In the genomic region with DNA sequence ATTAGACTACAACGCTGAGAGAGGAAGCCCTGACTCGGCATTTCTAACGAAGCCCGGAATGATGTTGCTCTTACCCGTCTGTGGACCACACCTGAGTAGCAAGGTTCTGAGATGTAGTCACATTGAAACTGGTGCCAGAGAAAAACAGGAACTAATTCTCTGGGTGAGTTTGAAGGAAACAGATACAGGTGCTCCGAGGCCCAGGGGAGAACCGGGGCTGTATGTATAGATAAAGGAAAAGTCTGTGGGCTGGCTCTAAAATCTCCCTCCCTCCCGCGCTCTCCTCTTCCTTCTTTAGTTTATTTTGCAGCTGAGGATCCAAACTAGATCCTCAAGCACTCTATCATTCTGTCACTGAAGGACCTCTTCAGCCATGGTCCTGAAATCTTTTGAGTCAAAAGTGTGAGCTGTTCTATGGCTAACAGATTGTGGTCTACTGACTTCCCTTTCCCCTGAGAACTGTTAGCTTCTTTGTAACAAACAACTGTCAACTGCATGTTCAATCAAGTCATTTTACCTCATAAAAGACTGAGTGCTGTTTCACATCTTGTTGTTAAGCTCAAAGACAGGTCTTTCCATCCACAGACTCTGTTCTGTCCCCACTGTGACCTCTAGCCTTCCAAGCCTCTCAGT, we compare ENCODE assay signal across 15 mouse cellular contexts. TPM values are rescaled to one million over a fixed set of nuclear protein-coding genes. Genes with fewer than 3 reads are reported as not detected.
DNase-seq lines count a peak whose midpoint lies in the region; ATAC-seq and TF ChIP-seq lines count a peak whose summit lies in the region.
"Had no signal": no experiment of that assay in that cellular context is flagged by ENCODE, and none has a peak within 500 bp of the region (broad histone marks: within the 10 kb centered on the region; RNA-seq: fewer than 3 reads in every experiment).

No protein-coding gene starts in this region.

- no peak for TF ChIP-seq EP300 in lung, postnatal 0 days (IDR thresholded peaks at IDR 0.05)

- H3K27ac ChIP-seq in lung, postnatal 0 days (ENCODE audit: low read length), result no peak overlapping the region
- peak overlapping the region; percentile 45; the same call in 1 of the 2 replicates for H3K27ac ChIP-seq in small intestine, adult 2 months (ENCODE audit: insufficient read depth, low read depth, low read length)
- H3K27ac ChIP-seq in hindbrain, embryonic 16.5 days (ENCODE audit: low read depth, low read length), result no peak overlapping the region
- H3K27ac ChIP-seq in forebrain, embryonic 16.5 days (ENCODE audit: low read length), result no peak overlapping the region
- no peak overlapping the region for H3K27ac ChIP-seq in liver, embryonic 12.5 days
- H3K27ac ChIP-seq: midbrain, embryonic 13.5 days; neural tube, embryonic 13.5 days had no signal

- no peak for TF ChIP-seq CTCF in lung, postnatal 0 days (IDR thresholded peaks at IDR 0.05)
- TF ChIP-seq CTCF in small intestine, adult 2 months (IDR thresholded peaks at IDR 0.05; ENCODE audit: extremely low read depth, insufficient read length, insufficient replicate concordance, low read depth, low read length), result no peak

- no peak overlapping the region for H3K9ac ChIP-seq in lung, postnatal 0 days (replicated peaks; ENCODE audit: low read depth)
- no peak overlapping the region for H3K9ac ChIP-seq in hindbrain, embryonic 16.5 days (ENCODE audit: low read depth, low read length)
- H3K9ac ChIP-seq in forebrain, embryonic 16.5 days (replicated peaks; ENCODE audit: low read depth, low read length), result no peak overlapping the region
- no peak overlapping the region for H3K9ac ChIP-seq in liver, embryonic 12.5 days
- H3K9ac ChIP-seq: midbrain, embryonic 13.5 days; neural tube, embryonic 13.5 days had no signal

- H3K36me3 ChIP-seq in lung, postnatal 0 days (ENCODE audit: insufficient read depth, low read length), result no peaks in the 10 kb centered on the region
- H3K36me3 ChIP-seq in small intestine, adult 2 months (ENCODE audit: control insufficient read depth, insufficient read depth, low read length), result no peaks in the 10 kb centered on the region
- H3K36me3 ChIP-seq in hindbrain, embryonic 16.5 days (ENCODE audit: control insufficient read depth, insufficient read depth, low read length), result no peaks in the 10 kb centered on the region
- H3K36me3 ChIP-seq in forebrain, embryonic 16.5 days (ENCODE audit: control insufficient read depth, insufficient read depth), result no peaks in the 10 kb centered on the region
- H3K36me3 ChIP-seq in liver, embryonic 12.5 days, result no peaks in the 10 kb centered on the region
- H3K36me3 ChIP-seq: midbrain, embryonic 13.5 days; neural tube, embryonic 13.5 days had no signal

- no peaks in the 10 kb centered on the region for H3K9me3 ChIP-seq in lung, postnatal 0 days (ENCODE audit: low read length)
- no peaks in the 10 kb centered on the region for H3K9me3 ChIP-seq in hindbrain, embryonic 16.5 days (ENCODE audit: control insufficient read depth, low read length)
- no peaks in the 10 kb centered on the region for H3K9me3 ChIP-seq in forebrain, embryonic 16.5 days (ENCODE audit: control insufficient read depth, low read length)
- H3K9me3 ChIP-seq in liver, embryonic 12.5 days (replicated peaks), result no peaks in the 10 kb centered on the region
- H3K9me3 ChIP-seq: midbrain, embryonic 13.5 days; neural tube, embryonic 13.5 days had no signal

- H3K4me3 ChIP-seq in lung, postnatal 0 days (ENCODE audit: low read depth, low read length), result no peak overlapping the region
- no peak overlapping the region for H3K4me3 ChIP-seq in small intestine, adult 2 months (ENCODE audit: low read depth, low read length)
- no peak overlapping the region for H3K4me3 ChIP-seq in hindbrain, embryonic 16.5 days (ENCODE audit: low read length)
- no peak overlapping the region for H3K4me3 ChIP-seq in forebrain, embryonic 16.5 days (replicated peaks; ENCODE audit: low read length)
- no peak overlapping the region for H3K4me3 ChIP-seq in liver, embryonic 12.5 days
- H3K4me3 ChIP-seq: erythroblast, embryonic 14.5 days; midbrain, embryonic 13.5 days; neural tube, embryonic 13.5 days had no signal

- 50% methylated on average over 9 of the region's 9 CpGs for WGBS in lung, postnatal 0 days
- WGBS in small intestine, adult 2 months, result 56% methylated on average over 9 of the region's 9 CpGs
- whole genome bisulfite sequencing in hindbrain, embryonic 16.5 days, result 89% methylated on average over 9 of the region's 9 CpGs
- WGBS in forebrain, embryonic 16.5 days, result 93% methylated on average over 9 of the region's 9 CpGs
- WGBS in liver, embryonic 12.5 days (ENCODE audit: insufficient replicate concordance), result 23% methylated on average over 9 of the region's 9 CpGs

- DNase-seq in lung, postnatal 25 days (ENCODE audit: low spot score), result peak; percentile 37
- DNase-seq in lung, postnatal 0 days (ENCODE audit: low spot score), result no peak
- peak; percentile 61 for DNase-seq in thymus, postnatal 4 days
- DNase-seq: kidney, adult 8-10 months; lung, adult 2 months had no signal

- no peak for TF ChIP-seq POLR2A in small intestine, adult 2 months (IDR thresholded peaks at IDR 0.05; ENCODE audit: low read depth, low read length)

- H3K4me2 ChIP-seq in lung, postnatal 0 days (replicated peaks; ENCODE audit: low read depth, low read length), result no peak overlapping the region
- H3K4me2 ChIP-seq in hindbrain, embryonic 16.5 days (ENCODE audit: low read length), result no peak overlapping the region
- no peak overlapping the region for H3K4me2 ChIP-seq in forebrain, embryonic 16.5 days (ENCODE audit: low read length)
- H3K4me2 ChIP-seq in liver, embryonic 12.5 days, result no peak overlapping the region
- H3K4me2 ChIP-seq: midbrain, embryonic 13.5 days; neural tube, embryonic 13.5 days had no signal

- no peaks in the 10 kb centered on the region for H3K27me3 ChIP-seq in lung, postnatal 0 days (replicated peaks; ENCODE audit: insufficient read depth, low read length)
- H3K27me3 ChIP-seq in small intestine, adult 2 months (ENCODE audit: control insufficient read depth, insufficient read depth, low read length), result no peaks in the 10 kb centered on the region
- no peaks in the 10 kb centered on the region for H3K27me3 ChIP-seq in hindbrain, embryonic 16.5 days (replicated peaks; ENCODE audit: control insufficient read depth, insufficient read depth, low read length)
- no peaks in the 10 kb centered on the region for H3K27me3 ChIP-seq in forebrain, embryonic 16.5 days (replicated peaks; ENCODE audit: control insufficient read depth, insufficient read depth, low read length)
- no peaks in the 10 kb centered on the region for H3K27me3 ChIP-seq in liver, embryonic 12.5 days (replicated peaks)
- H3K27me3 ChIP-seq: midbrain, embryonic 13.5 days; neural tube, embryonic 13.5 days had no signal

- no peak for ATAC-seq in lung, postnatal 0 days
- ATAC-seq in hematopoietic stem cell, adult 5-6 weeks (replicated peaks in 1 of 2; ENCODE audit: insufficient read depth in 1 of 2, low FRiP score in 2 of 2, low TSS enrichment in 1 of 2, low read depth in 1 of 2, poor library complexity in 2 of 2, severe bottlenecking in 2 of 2), result peak; percentile 73 to 81
- ATAC-seq in hindbrain, embryonic 16.5 days, result no peak
- ATAC-seq in forebrain, embryonic 16.5 days, result no peak
- ATAC-seq in liver, embryonic 12.5 days, result no peak
- ATAC-seq: midbrain, embryonic 13.5 days had no signal

- no peaks in the 10 kb centered on the region for H3K4me1 ChIP-seq in lung, postnatal 0 days (ENCODE audit: insufficient read depth, low read depth, low read length)
- no peaks in the 10 kb centered on the region for H3K4me1 ChIP-seq in small intestine, adult 2 months (ENCODE audit: control insufficient read depth, insufficient read depth, insufficient read length, low read length)
- H3K4me1 ChIP-seq in hindbrain, embryonic 16.5 days (ENCODE audit: control insufficient read depth, insufficient read depth, low read depth, low read length), result no peaks in the 10 kb centered on the region
- no peaks in the 10 kb centered on the region for H3K4me1 ChIP-seq in forebrain, embryonic 16.5 days (replicated peaks; ENCODE audit: control insufficient read depth, insufficient read depth, low read length)
- H3K4me1 ChIP-seq in liver, embryonic 12.5 days, result no peaks in the 10 kb centered on the region
- H3K4me1 ChIP-seq: midbrain, embryonic 13.5 days; neural tube, embryonic 13.5 days had no signal

RNA-seq across cellular contexts. Expression of gene Slamf6, which starts 3.8 kb away (rescaled TPM):
- 0.74 and 1.5 TPM in 2 replicates for polyA plus RNA-seq in lung, postnatal 0 days (2015; fragmentation: Nextera tagmentation; extraction: Ambion mirVana)
- 2.9 and 3.5 TPM in 2 replicates for total RNA-seq in hematopoietic stem cell, adult 5-6 weeks (2017)
- polyA plus RNA-seq in small intestine, adult 2 months (2012; rRNA removed), result 0.37 and 0.90 TPM in 2 replicates
- 0.35 TPM in 1 of 2 replicates, not detected in the other for polyA plus RNA-seq in hindbrain, embryonic 16.5 days (2015; fragmentation: Nextera tagmentation; extraction: Ambion mirVana)
- polyA plus RNA-seq in forebrain, embryonic 16.5 days (2015; fragmentation: Nextera tagmentation; extraction: Ambion mirVana), result not detected in 2 replicates
- polyA plus RNA-seq in liver, embryonic 12.5 days (2016; fragmentation: Nextera tagmentation; extraction: Ambion mirVana), result 0.17 and 0.20 TPM in 2 replicates
- polyA plus RNA-seq: limb, embryonic 11.5 days; midbrain, embryonic 13.5 days; testis, adult 2 months had no signal

RNA-seq across cellular contexts. Expression of gene Gm10521, which starts 25.6 kb away (rescaled TPM):
- 0.10 TPM in 1 of 2 replicates, not detected in the other for polyA plus RNA-seq in lung, postnatal 0 days (2015; fragmentation: Nextera tagmentation; extraction: Ambion mirVana)
- 5.0 and 5.2 TPM in 2 replicates for total RNA-seq in hematopoietic stem cell, adult 5-6 weeks (2017)
- polyA plus RNA-seq in small intestine, adult 2 months (2012; rRNA removed), result 0.09 and 0.29 TPM in 2 replicates
- not detected in 2 replicates for polyA plus RNA-seq in hindbrain, embryonic 16.5 days (2015; fragmentation: Nextera tagmentation; extraction: Ambion mirVana)
- not detected in 2 replicates for polyA plus RNA-seq in forebrain, embryonic 16.5 days (2015; fragmentation: Nextera tagmentation; extraction: Ambion mirVana)
- not detected in 2 replicates for polyA plus RNA-seq in liver, embryonic 12.5 days (2016; fragmentation: Nextera tagmentation; extraction: Ambion mirVana)
- polyA plus RNA-seq: erythroblast, embryonic 14.5 days; limb, embryonic 11.5 days; midbrain, embryonic 13.5 days; neural tube, embryonic 13.5 days had no signal

Comparison
In these comparisons a context has a peak if more than half of its experiments do, and no peak if none do; other contexts are left out.
1. ATAC-seq: peak in hematopoietic stem cell, adult 5-6 weeks (2 of 2); none in lung, postnatal 0 days (single experiment), hindbrain, embryonic 16.5 days (single experiment), forebrain, embryonic 16.5 days (single experiment) and liver, embryonic 12.5 days (single experiment).